Mouse (Mus musculus): Measurements from ENCODE around the gene Zbtb3.
"Not testable (repeated sequence)": the region's sequence is repeated elsewhere in the genome, so short reads cannot be mapped to it uniquely, and the experiment has no call there.

- TF ChIP-seq CTCF, EP300 (IDR thresholded peaks at IDR 0.05): not testable (repeated sequence)
Measured at GRCm38 (mm10) chr19:8836327-8836726, 34.0 kb downstream of the Zbtb3 start.

Measured in lung, postnatal 0 days (tissue).